Mouse (Mus musculus) erythroblast, embryonic 14.5 days (primary cell): Measurements from ENCODE around the gene Arvcf.

Source experiments
- GATA1 ChIP-seq: IDR thresholded peaks from 2 replicates; pipeline ENCODE4 v1.6.1; 2012; ENCODE audit warnings: low read length, inconsistent platforms, mixed read lengths
- TAL1 ChIP-seq: IDR thresholded peaks from 3 replicates; pipeline ENCODE4 v1.6.1; 2012; ENCODE audit warnings: low read length, inconsistent platforms, mixed read lengths

- no peak for TF ChIP-seq GATA1
- no peak for TF ChIP-seq TAL1
These were observed 2.7 kb upstream of the Arvcf start for GRCm38 (mm10) chr16:18345243-18345642.
